Mouse (Mus musculus) cortical plate, adult 2 months (tissue): ENCODE data around the gene Btnl10.
A peak's percentile ranks its signal among the peaks of the same experiment; 100 is the strongest.

Source experiments
- CTCF ChIP-seq: fragments of 200-500 bp; IDR thresholded peaks from 2 replicates; pipeline ENCODE4 v1.5.1; 2011; ENCODE audit warnings: mild to moderate bottlenecking, control low read depth, low read length; ENCODE audit not compliant: insufficient read depth; ENCODE audit errors: extremely low read depth
- POLR2A ChIP-seq: fragments of 200-500 bp; IDR thresholded peaks from 2 replicates; pipeline ENCODE4 v1.6.1; 2011; ENCODE audit warnings: mild to moderate bottlenecking, low read length, control low read depth; ENCODE audit not compliant: insufficient read depth; ENCODE audit errors: extremely low read depth

GRCm38 (mm10) chr11:58949480-58950431 lies 32.0 kb downstream of the Btnl10 start:
- TF ChIP-seq CTCF (no peak), POLR2A (peak; percentile 94)
